Mouse (Mus musculus) stomach, adult 2 months (tissue): ENCODE results near the gene Glrb. TPM values are rescaled to one million over a fixed set of nuclear protein-coding genes. Genes with fewer than 3 reads are reported as not detected.

ENCODE experiments used
- polyA plus RNA-seq: library from polyadenylated mRNA; depleted of rRNA; stranded (reverse); fragments of >200 nt; gene quantifications from 2 replicates; pipeline ENCODE4 v1.2.3, GENCODE M21; 2012; rRNA removed

Gene Glrb
- polyA plus RNA-seq = not detected in 2 replicates

DNA sequence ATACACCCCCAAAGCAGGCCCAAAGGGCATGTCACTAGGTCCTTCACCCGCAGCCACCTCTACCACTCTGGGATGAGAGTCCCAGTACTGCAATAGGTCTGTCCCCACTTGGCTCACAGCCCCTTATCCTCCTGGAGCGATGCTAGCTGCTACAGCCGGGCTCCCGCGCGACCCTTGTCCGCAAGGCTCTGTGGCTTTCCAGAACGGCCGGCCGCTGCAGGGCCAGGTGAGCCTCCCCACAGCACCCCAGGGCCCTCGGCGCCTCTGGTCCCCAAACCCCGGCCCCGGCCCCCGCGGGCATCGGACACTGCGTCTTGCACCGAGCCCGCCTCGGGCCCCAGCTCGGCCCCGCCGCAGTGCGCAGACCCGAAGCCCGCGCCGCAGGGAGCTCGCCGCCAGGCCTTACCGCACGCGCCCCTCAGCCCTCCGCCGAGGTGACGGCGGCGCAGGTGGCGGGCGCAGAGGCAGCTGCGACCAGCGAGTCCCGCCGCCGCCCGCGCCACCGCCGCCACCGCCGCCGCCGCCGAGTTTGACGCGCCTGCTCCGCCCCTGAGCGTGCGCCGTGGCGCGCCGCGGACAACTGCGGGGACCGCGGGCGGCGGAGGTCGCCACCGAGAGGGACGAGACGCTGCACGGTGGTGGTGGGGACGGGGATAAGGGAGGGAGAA is at the start of gene Glrb:
Gene Glrb (minus strand): TSS at position 550 of the 668 bp plus-strand sequence.

DNA sequence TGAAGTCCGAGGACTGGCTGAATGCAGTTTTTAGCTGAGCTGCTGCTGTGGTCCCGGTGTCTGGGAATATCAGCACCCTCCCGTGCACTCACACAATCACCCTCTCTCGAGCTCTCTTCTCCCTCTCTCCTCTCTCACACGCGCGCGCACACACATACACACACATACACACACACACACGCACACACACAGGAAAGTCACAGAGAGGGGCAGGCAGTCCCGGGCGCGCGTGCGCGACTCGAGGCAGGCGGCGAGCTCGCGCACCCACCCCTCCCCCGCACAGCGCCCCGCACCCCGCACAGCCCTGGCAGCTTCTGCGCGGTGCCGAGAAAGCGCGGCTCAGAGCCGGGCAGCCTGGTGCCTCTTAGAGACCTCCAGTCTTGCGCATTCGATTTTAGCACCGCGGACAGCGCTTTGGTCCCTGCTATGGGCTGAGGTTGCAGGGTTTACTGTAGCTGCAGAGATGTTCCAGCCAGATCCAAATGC is 110.8 kb downstream of the Glrb start, which contains the start of gene Gria2:
Gene Gria2 (minus strand): TSS at position 240 of the 486 bp plus-strand sequence.

Other genes starting within 250 kb of the Glrb start
- gene Gria2, start 110.8 kb downstream of the Glrb start, polyA plus RNA-seq = 0.02 and 0.15 TPM in 2 replicates
- gene Pdgfc, start 122.8 kb upstream of the Glrb start, polyA plus RNA-seq = 1.6 TPM in 2 replicates